Mouse (Mus musculus) c-Kit-positive CD71-positive TER-119-negative erythroid progenitor cells, embryonic 14.5 days (primary cell): ENCODE results near the gene Exoc7.
A peak's percentile ranks its signal among the peaks of the same experiment; 100 is the strongest.
"Not testable (repeated sequence)": the region's sequence is repeated elsewhere in the genome, so short reads cannot be mapped to it uniquely, and the experiment has no call there.

ENCODE experiments used
- DNase-seq: peaks from one replicate; pipeline ENCODE4 v3.0.0-alpha.2; 2013; ENCODE audit warnings: low read depth

Gene Exoc7

DNA sequence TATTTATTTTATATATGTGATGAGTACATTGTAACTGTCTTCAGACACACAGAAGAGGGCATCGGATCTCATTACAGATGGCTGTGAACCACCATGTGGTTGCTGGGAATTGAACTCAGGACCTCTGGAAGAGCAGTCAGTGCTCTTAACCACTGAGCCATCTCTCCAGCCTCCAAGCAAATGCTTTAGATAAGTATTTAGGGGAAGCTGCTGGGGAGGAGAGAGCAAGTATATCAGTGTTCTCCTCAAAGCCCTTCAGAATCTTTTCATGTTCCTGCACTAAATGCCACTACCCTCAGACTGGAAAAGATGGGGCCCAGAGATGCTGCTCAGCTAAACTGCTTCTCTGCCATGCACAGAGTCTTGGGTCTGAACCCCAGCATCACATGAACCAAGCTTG, 29.8 kb downstream of the Exoc7 start:
- DNase-seq: not testable (repeated sequence)

- DNase-seq: peak; percentile 83
Measured at GRCm38 (mm10) chr11:116274045-116274666, 32.9 kb downstream of the Exoc7 start, which contains the start of gene Srp68. Gene Srp68, minus strand, starts transcription at chr11:116274217.

DNA sequence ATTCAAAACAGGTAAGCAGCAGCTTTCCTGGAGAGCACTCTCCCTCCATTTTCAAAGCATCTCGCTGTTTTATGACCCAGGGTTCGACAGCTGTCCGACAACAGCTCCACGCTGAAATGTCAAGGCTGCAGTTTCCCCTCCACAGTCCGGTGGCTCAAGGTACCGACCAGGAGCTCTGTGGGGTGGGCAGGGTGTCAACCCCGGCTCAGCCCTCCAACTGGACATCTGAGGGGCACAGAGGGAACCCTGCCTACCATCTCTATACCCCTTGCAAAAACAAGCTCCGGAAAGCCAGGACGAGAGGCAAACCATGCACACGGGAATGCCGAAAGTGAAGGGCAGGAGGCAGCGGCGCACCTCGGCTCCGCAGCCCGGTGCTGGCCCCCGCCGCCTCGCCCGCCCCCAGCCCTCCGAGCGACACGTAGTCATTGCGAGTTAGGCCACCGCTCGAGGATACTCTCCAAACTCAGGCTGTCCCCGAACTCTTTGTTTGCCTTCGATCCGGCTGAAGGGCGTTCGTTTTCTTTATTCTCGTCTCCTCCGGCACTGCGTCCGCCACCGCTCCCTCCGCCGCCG, 33.5 kb downstream of the Exoc7 start:
- no peak for DNase-seq

GRCm38 (mm10) chr11:116272589-116273468, 34.2 kb downstream of the Exoc7 start:
- no peak for DNase-seq

DNA sequence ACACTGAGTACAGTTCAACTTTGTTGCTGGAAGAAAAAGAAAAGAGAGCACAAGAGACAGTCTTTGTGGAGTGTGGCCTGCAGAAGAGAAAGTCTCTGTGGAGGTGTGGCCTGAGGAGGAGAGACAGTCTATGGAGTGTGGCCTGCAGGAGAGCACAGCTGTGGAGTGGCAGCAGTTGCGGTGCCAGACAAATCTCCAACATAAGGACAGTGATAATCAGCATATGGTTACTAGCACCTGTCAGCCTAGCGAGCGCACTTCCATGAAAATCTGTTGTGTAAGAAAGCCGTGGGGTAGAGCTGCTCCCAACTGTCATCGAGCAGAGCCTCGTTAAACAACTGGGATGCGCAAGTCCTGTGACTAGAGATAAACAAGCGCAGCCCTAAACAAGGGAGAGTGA, 37.5 kb downstream of the Exoc7 start:
- DNase-seq: no peak

DNA sequence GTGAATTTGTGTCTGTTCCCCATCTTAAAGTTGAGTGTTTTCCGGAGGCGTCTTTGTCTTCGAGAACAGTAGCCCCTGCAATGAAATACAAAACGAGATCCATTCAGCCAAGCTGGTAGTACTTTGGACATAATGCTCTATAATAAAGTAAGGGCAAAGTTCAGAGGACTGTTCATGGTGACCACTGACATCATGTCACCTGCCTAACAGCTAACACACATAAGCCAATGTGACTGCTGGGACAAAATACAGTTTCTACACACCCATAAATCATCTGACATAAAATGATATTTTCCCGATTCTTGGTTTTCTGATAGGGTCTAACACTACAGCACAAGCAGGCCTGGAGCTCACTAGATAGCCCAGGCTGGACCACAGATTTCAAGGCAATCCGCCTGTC, 38.7 kb downstream of the Exoc7 start:
- DNase-seq: no peak

DNA sequence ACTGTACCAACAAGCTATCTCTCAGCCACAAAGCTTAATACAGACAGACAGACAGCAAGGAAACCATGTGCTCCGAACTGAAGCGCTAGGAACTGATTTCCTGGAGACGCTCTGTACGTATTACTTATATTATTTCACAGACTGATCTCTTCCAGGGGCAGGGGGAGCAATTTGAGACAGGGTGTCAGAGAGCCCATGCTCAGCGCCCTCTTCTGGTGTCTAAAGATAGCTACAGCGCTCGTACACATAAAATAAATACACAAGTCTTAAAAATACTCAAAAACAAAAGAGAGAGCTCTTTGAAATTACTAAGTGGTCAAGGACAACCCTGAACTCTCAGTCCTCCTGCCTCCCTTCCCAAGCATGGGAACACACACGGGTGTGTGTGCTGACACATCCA, 39.4 kb downstream of the Exoc7 start:
- no peak for DNase-seq

DNA sequence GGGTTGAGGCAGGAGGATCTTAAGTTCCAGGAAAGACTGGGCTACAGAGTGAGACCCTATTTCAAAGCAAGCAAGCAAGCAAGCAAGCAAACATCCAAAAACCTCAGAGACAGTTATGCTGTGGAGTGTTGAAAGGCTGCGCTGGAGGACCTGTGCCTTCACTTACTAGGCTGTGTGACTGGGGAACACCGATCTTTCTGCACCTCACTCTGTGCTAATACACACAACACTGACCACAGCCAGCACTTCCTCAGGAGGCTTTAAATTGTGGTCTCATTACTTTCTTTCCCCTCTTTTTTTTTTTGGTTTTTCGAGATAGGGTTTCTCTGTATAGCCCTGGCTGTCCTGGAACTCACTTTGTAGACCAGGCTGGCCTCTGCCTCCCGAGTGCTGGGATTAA, 41.2 kb downstream of the Exoc7 start:
- no peak for DNase-seq

GRCm38 (mm10) chr11:116265352-116265751, 41.7 kb downstream of the Exoc7 start:
- no peak for DNase-seq

- no peak for DNase-seq
Measured at GRCm38 (mm10) chr11:116260259-116260658, 46.8 kb downstream of the Exoc7 start.

GRCm38 (mm10) chr11:116259461-116259860, 47.6 kb downstream of the Exoc7 start:
- no peak for DNase-seq

DNA sequence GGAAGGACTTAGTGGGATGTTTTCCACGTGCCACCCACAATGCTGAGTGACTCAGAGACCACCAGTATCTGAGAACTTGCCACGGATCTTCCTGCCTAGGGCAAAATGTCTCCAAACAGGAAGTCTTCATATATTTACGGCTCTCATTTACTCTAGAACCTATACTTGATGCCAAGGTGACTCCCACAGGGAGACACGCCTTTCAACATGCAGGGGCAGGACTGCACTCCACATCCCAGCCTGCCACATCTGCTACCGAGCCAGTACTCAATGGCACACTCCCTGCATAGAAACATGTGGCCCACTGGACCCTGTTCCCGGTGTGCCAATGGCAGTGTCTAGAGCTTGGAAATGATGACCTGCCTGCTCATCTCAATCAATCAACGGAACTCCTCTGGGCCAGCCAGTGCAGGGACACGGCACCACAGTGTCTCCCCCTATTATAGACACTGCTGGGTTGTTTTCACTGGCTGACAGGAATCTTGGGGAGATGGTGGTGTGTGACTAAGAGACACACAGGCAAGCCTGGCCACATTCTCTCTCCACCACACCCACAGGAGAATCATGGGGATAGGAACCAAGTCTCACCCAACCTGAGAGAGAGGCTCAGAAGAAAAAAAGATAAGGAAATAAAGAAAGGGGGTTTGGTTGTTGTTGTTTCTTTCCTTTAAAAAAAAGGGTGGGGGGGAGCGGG, 50.9 kb downstream of the Exoc7 start:
- DNase-seq: no peak

GRCm38 (mm10) chr11:116255090-116255981, 51.7 kb downstream of the Exoc7 start:
- DNase-seq: no peak

DNA sequence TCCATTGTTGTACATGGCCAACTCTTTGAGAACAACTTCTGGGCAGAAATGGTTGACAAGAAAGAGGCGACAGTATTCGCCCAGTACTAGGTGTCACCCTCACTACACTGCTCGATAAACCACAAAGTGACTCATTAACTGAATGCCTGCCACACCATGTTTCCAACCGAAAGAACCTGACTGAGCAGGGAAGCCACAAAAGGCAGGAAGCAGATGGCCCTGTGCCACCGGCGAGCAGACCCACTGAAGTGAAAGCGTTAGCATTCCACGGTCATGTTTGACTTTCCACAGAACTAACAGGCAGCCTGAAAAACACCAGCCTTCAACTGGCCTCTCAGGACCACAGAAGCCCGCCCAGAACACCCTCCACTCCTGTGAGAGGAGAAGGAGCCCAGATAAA, 52.4 kb downstream of the Exoc7 start:
- no peak for DNase-seq

DNA sequence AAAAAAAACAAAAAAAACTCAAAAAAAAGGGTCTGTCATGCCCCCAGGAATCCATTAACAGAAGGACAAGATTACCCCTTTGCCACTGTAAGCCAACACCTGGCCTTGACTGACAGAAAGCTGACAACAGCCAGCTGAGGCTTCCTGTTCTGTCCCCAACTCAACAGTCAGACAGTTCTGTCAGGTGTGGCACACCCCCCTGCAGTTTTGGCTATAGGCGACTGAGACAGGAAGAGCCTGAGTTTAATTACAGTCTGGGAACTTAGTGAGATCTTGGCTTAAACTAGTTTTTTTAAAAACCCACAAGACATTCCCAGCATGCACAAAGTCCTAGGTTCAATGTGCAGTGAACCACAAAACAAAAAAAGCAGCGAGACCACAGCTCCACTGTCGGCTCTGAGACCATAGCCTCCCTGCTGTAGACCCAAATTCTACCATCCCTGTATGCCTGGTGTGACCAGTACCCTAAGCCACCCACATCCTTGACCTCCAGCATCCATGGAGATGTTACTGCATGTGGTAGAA, 53.9 kb downstream of the Exoc7 start:
- no peak for DNase-seq

DNA sequence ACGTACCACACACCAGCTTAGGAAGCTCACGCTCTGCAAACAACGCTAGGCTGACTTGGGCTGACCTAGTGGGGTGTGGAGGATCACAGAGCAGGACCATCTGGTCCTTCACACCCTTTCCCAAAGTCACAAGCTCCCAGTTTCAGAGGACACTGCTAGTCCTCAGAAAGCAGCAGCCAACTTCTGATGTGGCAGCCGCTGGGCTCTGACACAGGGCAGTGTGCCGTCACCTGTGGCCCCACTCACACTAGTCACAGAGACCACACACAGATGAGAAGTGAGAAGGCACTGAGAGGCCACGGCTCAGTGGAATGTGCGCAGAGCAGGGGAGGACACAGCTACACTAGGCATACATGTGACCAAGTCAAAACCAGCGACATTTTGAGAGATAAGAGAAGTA, 56.1 kb downstream of the Exoc7 start:
- DNase-seq: no peak

- no peak for DNase-seq
Measured at GRCm38 (mm10) chr11:116247502-116248222, 59.4 kb downstream of the Exoc7 start.

- DNase-seq: no peak
Measured at GRCm38 (mm10) chr11:116245616-116246015, 61.4 kb downstream of the Exoc7 start.

DNA sequence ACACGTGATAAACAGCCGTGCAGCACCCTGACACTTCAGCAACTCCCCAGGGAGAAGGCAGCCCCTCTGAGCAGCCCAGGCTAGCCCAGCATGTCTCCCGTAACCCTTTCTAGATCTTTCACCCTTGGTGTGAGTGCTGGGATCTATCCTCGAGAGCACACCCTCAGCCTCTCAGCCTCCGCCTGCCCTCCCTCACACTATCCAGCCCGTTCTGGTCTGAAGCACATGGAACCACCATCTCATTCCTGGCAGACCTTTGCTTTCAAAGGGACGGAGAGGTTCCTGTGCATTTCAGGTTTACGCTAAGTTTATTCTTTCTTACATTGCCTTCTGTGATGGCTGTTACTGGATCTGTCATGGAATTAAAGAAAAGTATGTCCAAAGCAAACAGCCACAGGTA, 62.5 kb downstream of the Exoc7 start:
- no peak for DNase-seq

GRCm38 (mm10) chr11:116241744-116242235, 65.2 kb downstream of the Exoc7 start:
- no peak for DNase-seq
